Mouse (Mus musculus): Measurements from ENCODE around the gene Cbx4. TPM values are rescaled to one million over a fixed set of nuclear protein-coding genes. Genes with fewer than 3 reads are reported as not detected.

Gene Cbx4
- polyA plus RNA-seq, 1 experiment from 2014 or later, result 11.3 TPM

DNA sequence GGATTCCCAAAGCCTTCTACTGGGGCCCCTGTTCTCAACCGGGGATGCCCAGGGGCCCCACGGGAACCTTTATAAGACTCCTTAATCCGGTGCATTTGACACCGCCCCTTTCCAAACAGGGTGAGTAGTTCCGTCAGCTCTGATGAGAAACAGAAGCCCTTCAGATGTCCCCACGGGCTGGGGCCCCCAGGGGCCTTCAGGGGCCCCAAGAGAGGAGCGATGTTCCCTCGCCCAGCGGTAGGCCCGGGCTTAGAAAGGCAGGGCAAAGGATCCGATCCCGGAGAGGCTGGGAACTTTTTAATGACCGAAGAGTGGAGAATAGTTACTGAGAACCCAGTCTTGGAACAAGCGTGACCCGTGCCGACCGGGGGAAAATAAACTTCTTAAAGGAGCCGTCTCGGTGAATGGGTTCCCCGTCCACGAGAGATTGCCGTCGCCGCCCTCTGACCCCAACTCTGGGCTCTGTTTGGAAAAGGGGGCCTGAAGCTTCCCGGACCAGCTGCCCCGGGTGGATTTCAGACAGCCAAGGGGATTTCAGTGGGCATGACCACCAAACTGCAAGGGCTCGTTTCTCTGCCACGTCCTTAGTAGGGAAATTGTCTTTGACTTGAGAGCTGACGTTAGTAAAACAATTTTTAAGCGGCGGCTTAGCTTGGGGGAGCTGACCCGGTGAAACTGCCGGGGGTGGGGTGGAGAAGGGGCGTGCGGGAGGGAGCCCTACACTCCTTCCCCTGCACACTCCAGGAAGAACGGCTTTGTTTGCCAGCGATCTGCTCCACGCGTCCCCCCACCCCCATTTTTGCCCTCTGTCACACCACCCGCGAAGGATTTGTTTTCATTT, 3.4 kb upstream of the Cbx4 start:
- no peak overlapping the region for H3K27ac ChIP-seq
- H3K9ac ChIP-seq, result peak overlapping the region; percentile 70
- 1% methylated on average over 41 of the region's 41 CpGs for WGBS

DNA sequence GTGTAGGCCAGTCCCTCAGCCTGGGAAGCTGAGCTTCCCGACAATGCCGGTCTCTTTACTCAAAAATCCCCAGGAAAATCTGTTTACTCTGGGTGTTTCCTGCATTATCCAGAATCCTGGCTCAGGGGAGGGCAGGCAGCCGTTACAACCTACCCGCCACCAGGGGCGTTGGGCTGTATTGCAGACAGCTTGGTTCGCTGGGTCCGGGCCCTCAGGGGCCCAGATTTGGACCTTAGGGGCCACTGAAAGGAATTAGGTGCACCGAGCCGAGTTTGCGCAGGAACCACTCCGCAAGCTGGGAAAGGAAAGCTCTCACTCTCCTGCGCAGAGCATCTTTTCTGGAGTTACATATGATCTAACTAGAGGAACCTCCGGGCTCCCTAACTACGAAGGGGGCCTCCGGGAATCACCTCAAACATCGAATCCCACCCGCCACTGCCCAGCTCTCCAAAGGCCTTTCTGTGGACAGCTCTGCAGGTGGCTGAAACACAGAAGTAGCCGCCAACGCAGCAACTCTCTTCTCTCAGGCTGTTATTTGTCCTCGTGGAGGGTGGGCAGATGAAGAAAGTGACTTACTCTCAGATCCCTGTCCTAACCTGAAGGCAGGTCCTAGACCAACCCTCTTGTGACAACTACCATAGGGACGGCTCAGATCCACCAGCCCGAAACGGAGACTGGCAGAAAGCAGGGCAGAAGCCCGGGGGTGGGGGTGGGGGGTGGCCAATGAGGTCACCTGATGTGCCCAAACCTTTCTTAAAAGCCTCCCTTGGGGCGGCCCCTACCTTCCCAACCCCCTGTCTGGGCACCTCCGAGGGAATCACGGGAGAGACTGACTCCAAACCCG, 2.6 kb upstream of the Cbx4 start:
- peak overlapping the region; percentile 92; the same call in 1 of the 2 replicates for H3K4me2 ChIP-seq (replicated peaks)
- H3K27me3 ChIP-seq, result peaks cover 44% of the 10 kb centered on the region
- 2% methylated on average over 28 of the region's 28 CpGs for WGBS
- ATAC-seq (ENCODE audit: low FRiP score, low read depth), result no peak
- peak overlapping the region; percentile 57 for H3K4me3 ChIP-seq
- no peaks in the 10 kb centered on the region for H3K36me3 ChIP-seq
- no peak overlapping the region for H3K9ac ChIP-seq
- peaks cover 61% of the 10 kb centered on the region for H3K4me1 ChIP-seq
- no peaks in the 10 kb centered on the region for H3K9me3 ChIP-seq
- H3K27ac ChIP-seq, result no peak overlapping the region

More for the DNA sequence above, 3.4 kb upstream of the Cbx4 start:
- H3K4me3 ChIP-seq, result peak overlapping the region; percentile 57
- peaks cover 53% of the 10 kb centered on the region for H3K4me1 ChIP-seq
- no peak for ATAC-seq (ENCODE audit: low FRiP score, low read depth)
- H3K27me3 ChIP-seq, result peaks cover 44% of the 10 kb centered on the region
- no peaks in the 10 kb centered on the region for H3K9me3 ChIP-seq
- peak overlapping the region; percentile 92 for H3K4me2 ChIP-seq (replicated peaks)
- H3K36me3 ChIP-seq, result no peaks in the 10 kb centered on the region

DNA sequence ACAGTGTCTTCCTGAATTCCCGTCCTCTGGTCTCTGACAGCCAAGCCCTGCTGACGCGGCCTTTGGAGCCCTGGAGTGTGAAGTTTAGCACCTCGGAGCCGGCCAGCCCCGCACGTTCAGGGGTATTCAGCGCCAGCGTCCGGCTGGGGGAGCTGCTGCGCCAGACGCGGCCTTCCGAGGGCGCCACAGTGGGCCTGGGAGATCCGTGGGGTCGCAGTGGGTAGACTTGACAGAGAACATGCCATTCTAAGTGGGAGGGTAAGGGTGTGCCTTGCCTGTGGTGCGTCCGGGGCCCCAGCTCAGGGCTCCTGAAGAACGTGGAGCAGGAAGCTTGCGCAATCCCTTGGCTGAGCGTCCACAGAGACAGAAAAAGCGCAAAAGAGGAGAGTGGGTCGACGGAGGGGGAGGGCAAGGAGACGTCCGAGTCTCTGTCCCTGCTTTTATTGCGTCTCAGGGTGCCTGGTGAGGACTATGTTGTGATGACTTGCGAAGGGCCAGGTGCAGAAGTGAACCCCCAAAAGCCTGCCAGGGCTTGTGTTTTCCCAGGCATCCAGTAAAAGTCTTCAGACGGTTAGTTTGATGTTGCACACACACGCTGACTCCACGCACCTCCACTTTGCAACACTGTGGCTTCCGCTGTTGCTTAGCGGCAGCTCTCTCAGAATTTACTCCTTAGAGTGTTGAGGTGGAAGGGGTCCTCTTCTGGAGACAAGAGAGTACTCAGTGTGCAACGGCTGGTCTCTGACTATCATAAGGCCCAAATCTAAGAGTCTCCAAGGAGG, 1.5 kb upstream of the Cbx4 start:
- no peak for ATAC-seq (ENCODE audit: low FRiP score, low read depth)
- H3K27me3 ChIP-seq, result peaks cover 53% of the 10 kb centered on the region
- peaks cover 72% of the 10 kb centered on the region for H3K4me1 ChIP-seq
- WGBS, result 3% methylated on average over 35 of the region's 35 CpGs
- H3K9me3 ChIP-seq, result no peaks in the 10 kb centered on the region
- H3K4me2 ChIP-seq (replicated peaks), result peak overlapping the region; percentile 41
- peak overlapping the region; percentile 12; the same call in 1 of the 2 replicates for H3K4me3 ChIP-seq
- peak overlapping the region; percentile 25; the same call in 1 of the 2 replicates for H3K9ac ChIP-seq
- peaks cover under 1% of the 10 kb centered on the region; the same call in 1 of the 2 replicates for H3K36me3 ChIP-seq
- no peak overlapping the region for H3K27ac ChIP-seq

DNA sequence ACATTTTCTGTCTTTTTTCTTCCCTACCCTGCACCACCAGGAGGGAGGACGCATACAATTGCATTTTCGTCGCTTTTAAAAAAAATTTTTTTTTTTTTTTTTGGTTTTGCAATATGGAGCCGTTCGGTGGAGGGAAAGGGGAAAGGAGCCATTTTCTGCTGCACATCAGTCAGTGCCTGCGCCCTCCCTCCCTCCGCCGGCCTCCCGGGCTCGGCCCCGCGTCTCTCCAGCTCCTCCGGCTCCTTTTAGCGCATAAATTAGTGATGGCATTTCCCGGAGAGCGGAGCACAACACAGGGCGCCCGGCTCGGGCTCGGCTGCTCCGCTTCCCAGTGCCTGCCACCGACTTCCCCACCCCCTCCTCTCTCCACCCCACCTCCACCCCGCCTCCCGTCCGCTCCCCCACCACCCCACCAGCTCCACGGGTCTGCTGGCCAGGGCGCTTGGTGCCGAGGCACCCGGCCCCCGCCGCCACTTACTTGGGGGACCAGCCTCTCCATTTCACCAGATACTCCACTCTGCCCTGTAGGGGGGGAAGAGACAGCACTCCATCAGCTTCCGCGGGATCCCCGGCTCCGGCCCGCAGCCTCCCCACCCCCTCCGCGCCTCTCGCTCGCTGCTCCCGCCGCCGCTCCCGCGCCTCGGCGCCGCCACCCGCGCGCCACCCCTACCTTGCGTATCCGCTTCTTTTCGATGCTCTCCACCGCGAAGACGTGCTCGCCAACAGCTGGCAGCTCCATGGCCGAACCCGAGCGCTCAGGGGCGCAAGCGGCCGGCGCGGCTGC, 550 bp downstream of the Cbx4 start:
- Histone ChIP-seq H3K9me3 (no peaks in the 10 kb centered on the region), H3K4me1 (peaks cover 82% of the 10 kb centered on the region), H3K9ac (peak overlapping the region; percentile 97), H3K4me3 (peak overlapping the region; percentile 89), H3K27me3 (peaks cover 67% of the 10 kb centered on the region), H3K27ac (peak overlapping the region; percentile 98), H3K4me2 (replicated peaks) (peak overlapping the region; percentile 92), H3K36me3 (peaks cover 20% of the 10 kb centered on the region)
- under 1% methylated on average over 65 of the region's 66 CpGs for WGBS
- peak; percentile 22 for ATAC-seq (ENCODE audit: low FRiP score, low read depth)

DNA sequence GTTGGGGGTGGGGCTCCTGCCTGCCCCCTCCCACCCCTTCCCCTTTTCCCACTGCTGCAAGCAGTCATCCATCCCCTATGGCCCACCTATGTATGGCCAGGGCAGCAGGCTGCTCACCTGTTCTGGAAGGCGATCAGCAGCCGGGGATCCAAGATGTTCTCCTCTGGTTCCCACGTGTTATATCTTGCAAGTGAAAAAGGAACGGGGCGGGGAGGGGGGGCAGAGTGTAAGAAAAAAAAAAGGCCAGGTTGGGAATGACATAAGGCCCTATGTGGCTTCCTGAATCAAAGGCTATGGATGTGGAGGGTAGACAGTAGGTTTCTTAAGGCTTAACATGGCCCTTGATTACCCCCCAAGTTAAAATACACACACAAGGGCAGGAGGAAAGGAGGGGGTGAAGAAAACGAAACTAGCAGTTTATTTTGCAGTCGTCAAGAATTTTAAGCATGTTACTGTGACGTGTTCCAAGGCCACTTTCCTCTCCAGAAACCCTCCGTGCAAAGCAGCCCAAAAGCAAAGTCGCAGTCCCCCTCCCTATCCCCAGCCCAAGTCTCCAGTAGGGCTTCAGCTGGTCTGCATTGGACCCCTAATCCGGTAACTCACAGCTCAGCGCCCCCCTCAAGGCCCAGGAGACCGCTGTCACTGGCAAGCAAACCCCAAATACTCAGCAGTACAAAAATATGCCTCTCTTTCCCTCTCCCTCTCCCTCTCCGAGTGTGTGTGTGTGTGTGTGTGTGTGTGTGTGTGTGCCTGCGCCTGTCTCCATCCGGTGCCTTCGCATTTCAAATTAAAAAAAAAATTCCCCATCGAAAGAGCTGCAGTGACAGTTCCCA, 1.4 kb downstream of the Cbx4 start:
- peak overlapping the region; percentile 98 for H3K27ac ChIP-seq
- peak overlapping the region; percentile 92 for H3K4me2 ChIP-seq (replicated peaks)
- H3K27me3 ChIP-seq, result peaks cover 67% of the 10 kb centered on the region
- no peak for ATAC-seq (ENCODE audit: low FRiP score, low read depth)
- H3K36me3 ChIP-seq, result peaks cover 21% of the 10 kb centered on the region
- no peaks in the 10 kb centered on the region for H3K9me3 ChIP-seq
- 2% methylated on average over 18 of the region's 18 CpGs for WGBS
- peak overlapping the region; percentile 89 for H3K4me3 ChIP-seq
- H3K4me1 ChIP-seq, result peaks cover 78% of the 10 kb centered on the region
- H3K9ac ChIP-seq, result peak overlapping the region; percentile 97

DNA sequence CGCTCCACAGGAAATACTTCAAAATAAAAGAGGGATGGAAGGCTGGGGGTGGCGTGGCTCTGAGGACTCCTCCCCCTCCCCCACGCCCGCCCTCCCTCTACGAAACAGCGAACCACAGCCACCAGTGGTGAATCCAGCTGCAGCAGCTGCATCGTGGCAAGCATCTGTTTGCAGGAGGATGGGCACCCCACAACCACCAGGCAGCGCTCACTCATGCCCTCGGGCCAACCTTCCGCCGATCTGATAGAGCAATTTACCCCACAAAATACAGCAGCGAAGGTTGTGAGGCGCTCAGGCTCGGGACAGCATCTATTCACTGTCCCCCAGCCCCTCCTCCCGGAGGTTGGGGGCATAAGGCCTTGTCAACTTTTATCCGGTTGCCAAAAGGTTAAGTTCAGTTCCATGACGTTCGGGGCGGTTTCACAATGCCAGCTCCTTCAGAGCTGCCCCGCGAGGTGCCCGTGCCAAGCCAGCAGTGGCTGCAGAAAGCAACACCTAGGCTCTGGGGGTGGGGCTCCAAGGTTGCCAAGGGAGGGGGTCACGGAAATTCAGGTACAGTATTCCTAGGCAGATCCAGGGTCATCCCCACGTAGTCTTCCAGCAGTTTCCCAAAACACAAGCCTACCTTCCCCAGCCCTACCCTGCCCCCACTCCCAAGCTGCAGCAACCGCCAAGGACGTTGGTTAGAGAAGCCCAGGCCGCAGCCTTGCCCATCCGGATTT, 2.1 kb downstream of the Cbx4 start:
- Histone ChIP-seq H3K27me3 (peaks cover 67% of the 10 kb centered on the region), H3K4me2 (replicated peaks) (peak overlapping the region; percentile 92), H3K4me3 (peak overlapping the region; percentile 89), H3K9me3 (no peaks in the 10 kb centered on the region), H3K36me3 (peaks cover 27% of the 10 kb centered on the region), H3K9ac (peak overlapping the region; percentile 97), H3K27ac (no peak overlapping the region), H3K4me1 (peaks cover 78% of the 10 kb centered on the region)
- 1% methylated on average over 27 of the region's 28 CpGs for WGBS
- ATAC-seq (ENCODE audit: low FRiP score, low read depth), result no peak

DNA sequence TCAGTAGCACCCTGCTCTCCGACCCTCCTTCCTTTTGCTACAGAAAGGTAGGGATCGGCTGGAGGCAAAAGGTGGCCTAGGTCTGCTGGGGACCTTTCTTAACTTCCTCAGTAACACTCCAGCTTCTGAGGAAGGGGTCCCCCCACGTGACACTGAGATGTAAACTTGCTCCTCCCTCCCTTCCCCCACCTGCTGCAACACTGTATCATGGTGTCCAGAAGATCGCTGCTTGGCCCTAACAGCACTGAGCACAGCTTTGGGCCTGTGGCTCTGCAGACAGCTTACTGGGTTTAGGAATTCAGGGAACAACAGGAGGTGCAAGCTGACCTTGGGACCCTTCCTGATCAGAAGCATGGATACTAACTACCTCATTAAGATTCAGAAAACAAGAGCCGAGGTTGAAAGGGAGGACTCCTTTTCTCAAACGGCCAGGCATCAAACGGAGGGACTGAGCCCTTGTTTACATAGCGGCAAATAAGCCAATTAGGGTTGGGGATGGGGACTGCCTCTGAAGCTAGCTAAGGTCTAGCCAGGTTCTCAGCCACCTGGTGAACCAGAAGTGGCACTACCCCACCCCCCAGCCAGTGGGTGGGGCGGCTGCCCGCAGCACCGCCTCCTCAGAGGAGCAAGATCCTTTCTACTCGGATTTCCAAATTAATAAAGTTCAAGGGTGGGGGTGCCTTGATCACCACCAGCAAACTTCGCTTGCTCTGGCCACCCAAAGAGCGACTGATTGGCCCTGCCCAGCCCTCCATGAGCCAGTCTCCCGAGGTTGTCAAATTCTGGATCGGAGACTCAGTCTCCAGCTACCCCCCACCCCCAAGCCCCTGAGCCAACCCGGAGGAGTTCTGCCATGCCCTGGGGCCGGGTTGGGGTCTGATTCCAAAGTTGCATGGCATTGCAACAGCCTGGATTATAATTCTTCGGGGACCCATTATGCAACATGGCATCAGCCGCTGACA, 3.1 kb downstream of the Cbx4 start:
- peaks cover 29% of the 10 kb centered on the region for H3K36me3 ChIP-seq
- no peak overlapping the region for H3K27ac ChIP-seq
- H3K27me3 ChIP-seq, result peaks cover 60% of the 10 kb centered on the region
- H3K9ac ChIP-seq, result peak overlapping the region; percentile 97
- H3K4me2 ChIP-seq (replicated peaks), result peak overlapping the region; percentile 92
- peaks cover 79% of the 10 kb centered on the region for H3K4me1 ChIP-seq
- no peaks in the 10 kb centered on the region for H3K9me3 ChIP-seq
- no peak for ATAC-seq (ENCODE audit: low FRiP score, low read depth)
- WGBS, result 10% methylated on average over 20 of the region's 20 CpGs
- peak overlapping the region; percentile 89 for H3K4me3 ChIP-seq

DNA sequence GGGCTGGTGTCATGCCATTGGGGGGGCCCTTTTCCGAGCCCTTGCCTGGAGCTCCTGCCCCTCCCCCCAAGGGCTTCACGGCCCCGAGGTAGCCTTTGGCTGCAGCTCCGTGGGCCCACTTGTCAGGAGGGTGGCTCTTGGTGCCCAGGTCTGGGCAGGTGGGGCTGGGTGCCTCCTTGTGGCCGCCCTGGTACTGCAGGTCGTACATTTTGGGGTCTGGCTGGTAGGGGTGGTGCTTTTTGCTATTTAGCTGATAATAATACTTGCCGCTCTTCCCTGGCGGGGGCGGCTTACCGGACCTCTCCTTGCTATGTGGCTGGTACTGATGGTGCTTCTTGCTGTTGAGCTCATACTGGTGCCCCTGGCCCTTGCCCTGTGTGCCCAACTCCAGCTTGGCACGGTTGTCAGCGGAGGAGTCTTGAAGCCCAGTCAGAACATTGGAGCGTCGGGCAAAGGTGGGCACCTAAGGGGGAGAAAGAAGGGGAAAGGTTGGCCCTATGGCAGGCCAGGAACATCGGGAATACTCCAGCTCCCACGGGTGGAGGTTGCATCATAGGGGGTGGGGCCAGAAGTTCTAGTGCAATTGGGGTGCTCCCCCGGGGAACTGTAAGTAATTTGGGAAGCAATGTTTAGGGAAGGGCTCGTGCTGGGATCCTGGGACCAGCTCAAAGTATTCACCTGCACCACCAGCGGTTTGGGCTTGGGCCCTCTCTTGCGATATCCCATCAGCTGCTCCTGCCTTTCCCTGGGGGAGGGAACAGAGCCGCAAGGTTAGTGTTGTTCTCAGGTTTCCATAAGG, 4.0 kb downstream of the Cbx4 start:
- H3K27me3 ChIP-seq, result peaks cover 51% of the 10 kb centered on the region
- H3K27ac ChIP-seq, result no peak overlapping the region
- WGBS, result 18% methylated on average over 21 of the region's 21 CpGs
- H3K9ac ChIP-seq, result no peak overlapping the region; the same call in 1 of the 2 replicates
- no peak for ATAC-seq (ENCODE audit: low FRiP score, low read depth)
- H3K4me3 ChIP-seq, result peak overlapping the region; percentile 89; the same call in 1 of the 2 replicates
- H3K36me3 ChIP-seq, result peaks cover 34% of the 10 kb centered on the region
- H3K9me3 ChIP-seq, result no peaks in the 10 kb centered on the region
- peaks cover 71% of the 10 kb centered on the region for H3K4me1 ChIP-seq
- H3K4me2 ChIP-seq (replicated peaks), result peak overlapping the region; percentile 92; the same call in 1 of the 2 replicates
